Mouse (Mus musculus) liver, adult 2 months (tissue): ENCODE measurements around the gene Degs1.

Experiments used
- CTCF ChIP-seq: fragments of 200-500 bp; IDR thresholded peaks from 2 replicates; pipeline ENCODE4 v1.5.1; 2011; ENCODE audit warnings: low read depth, low read length, control low read depth
- POLR2A ChIP-seq: fragments of 200-500 bp; IDR thresholded peaks from 2 replicates; pipeline ENCODE4 v1.6.1; 2011; ENCODE audit warnings: low read length, control low read depth; ENCODE audit not compliant: insufficient read depth; ENCODE audit errors: extremely low read depth

GRCm38 (mm10) chr1:182255031-182255430 lies 27.6 kb downstream of the Degs1 start:
- no peak for TF ChIP-seq CTCF
- no peak for TF ChIP-seq POLR2A
